Mouse (Mus musculus) kidney, postnatal 0 days (tissue): ENCODE results near the gene Hsf2bp. TPM values are rescaled to one million over a fixed set of nuclear protein-coding genes. Genes with fewer than 3 reads are reported as not detected.

Source experiments
- ATAC-seq: fragments of 200-750 bp; cut with Nextera tagmentation; replicated peaks from 2 replicates; pipeline ENCODE4 v1.8.0; 2017; ENCODE audit warnings: low read depth, moderate number of reproducible peaks, moderate TSS enrichment, moderate library complexity; ENCODE audit not compliant: low FRiP score
- DNase-seq: peaks from one replicate; pipeline ENCODE4 v3.0.0-alpha.2; 2016; ENCODE audit warnings: low spot score
- H3K27ac ChIP-seq: fragments of 300-500 bp; sonication (generic); 2 replicates; pipeline ENCODE4 v1.5.1; 2014; ENCODE audit warnings: mild to moderate bottlenecking
- H3K27me3 ChIP-seq: fragments of 300-500 bp; sonication (generic); 2 replicates; pipeline ENCODE4 v1.6.1; 2014; ENCODE audit warnings: low read length, mixed read lengths; ENCODE audit not compliant: insufficient read depth
- H3K36me3 ChIP-seq: fragments of 300-500 bp; sonication (generic); 2 replicates; pipeline ENCODE4 v1.6.1; 2014; ENCODE audit warnings: low read length, mixed read lengths; ENCODE audit not compliant: insufficient read depth
- H3K4me1 ChIP-seq: fragments of 300-500 bp; sonication (generic); replicated peaks from 2 replicates; pipeline ENCODE4 v1.6.1; 2014; ENCODE audit warnings: antibody characterized with exemption, low read length, mixed read lengths; ENCODE audit not compliant: insufficient read depth
- H3K4me2 ChIP-seq: fragments of 300-500 bp; sonication (generic); 2 replicates; pipeline ENCODE4 v1.6.1; 2014; ENCODE audit warnings: mild to moderate bottlenecking, low read length, moderate library complexity, mixed read lengths
- H3K4me3 ChIP-seq: fragments of 300-500 bp; sonication (generic); replicated peaks from 2 replicates; pipeline ENCODE4 v1.5.1; 2014; ENCODE audit warnings: low read depth, low read length
- H3K9ac ChIP-seq: fragments of 300-500 bp; sonication (generic); 2 replicates; pipeline ENCODE4 v1.6.1; 2014; ENCODE audit warnings: low read depth, low read length
- H3K9me3 ChIP-seq: fragments of 300-500 bp; sonication (generic); replicated peaks from 2 replicates; pipeline ENCODE4 v1.6.1; 2016; ENCODE audit warnings: low read length, inconsistent platforms, mixed read lengths
- CTCF ChIP-seq: IDR thresholded peaks from 2 replicates; pipeline ENCODE4 v1.5.1; 2016; ENCODE audit warnings: antibody characterized with exemption, low read depth, mild to moderate bottlenecking, moderate library complexity
- WGBS: fragments of 180-500 bp; shearing (Covaris S2); extraction: QIAGEN DNeasy Blood & Tissue Kit; methylation state at CpG from one replicate; pipeline ENCODE4 v1.1.7; 2014; 5-methylcytosine and 5-hydroxymethylcytosine counted together
- polyA plus RNA-seq: library from polyadenylated mRNA; unstranded; fragments of >200 nt; fragmentation: Nextera tagmentation; extraction: Ambion mirVana; gene quantifications from 2 replicates; pipeline ENCODE4 v1.2.1, GENCODE M21; 2015

The Hsf2bp gene
- polyA plus RNA-seq, 1 experiment from 2014 or later: 2.9 TPM

GRCm38 (mm10) chr17:32025386-32025785 lies 10.8 kb downstream of the Hsf2bp start:
- no peak overlapping the region for H3K9ac ChIP-seq
- ATAC-seq (peak; percentile 62), DNase-seq (peak; percentile 93)
- no peak overlapping the region for H3K4me2 ChIP-seq
- TF ChIP-seq CTCF: peak; percentile 98
- H3K27ac ChIP-seq: no peak overlapping the region
- H3K4me3 ChIP-seq: no peak overlapping the region
- H3K36me3 ChIP-seq: no peaks in the 10 kb centered on the region
- no peaks in the 10 kb centered on the region for H3K27me3 ChIP-seq
- H3K9me3 ChIP-seq: no peaks in the 10 kb centered on the region
- peaks cover 9% of the 10 kb centered on the region; the same call in 1 of the 2 replicates for H3K4me1 ChIP-seq
- WGBS: 3% methylated on average over 2 of the region's 2 CpGs

GRCm38 (mm10) chr17:32024671-32025073 lies 11.5 kb downstream of the Hsf2bp start:
- TF ChIP-seq CTCF: no peak
- no peaks in the 10 kb centered on the region for H3K36me3 ChIP-seq
- 22% methylated on average over 5 of the region's 5 CpGs for WGBS
- no peak overlapping the region for H3K9ac ChIP-seq
- H3K4me1 ChIP-seq: peaks cover 9% of the 10 kb centered on the region; the same call in 1 of the 2 replicates
- no peaks in the 10 kb centered on the region for H3K27me3 ChIP-seq
- DNase-seq (peak; percentile 89), ATAC-seq (peak; percentile 29; the same call in 1 of the 2 replicates)
- H3K4me3 ChIP-seq: no peak overlapping the region
- no peak overlapping the region for H3K4me2 ChIP-seq
- no peaks in the 10 kb centered on the region for H3K9me3 ChIP-seq
- peak overlapping the region; percentile 54 for H3K27ac ChIP-seq

GRCm38 (mm10) chr17:32023088-32023487 lies 13.1 kb downstream of the Hsf2bp start:
- H3K4me2 ChIP-seq: no peak overlapping the region
- DNase-seq (no peak), ATAC-seq (no peak)
- H3K36me3 ChIP-seq: no peaks in the 10 kb centered on the region
- no peak overlapping the region for H3K9ac ChIP-seq
- peaks cover 9% of the 10 kb centered on the region; the same call in 1 of the 2 replicates for H3K4me1 ChIP-seq
- H3K9me3 ChIP-seq: no peaks in the 10 kb centered on the region
- peak overlapping the region; percentile 31; the same call in 1 of the 2 replicates for H3K27ac ChIP-seq
- no peak overlapping the region for H3K4me3 ChIP-seq
- WGBS: 60% methylated on average over 8 of the region's 8 CpGs
- H3K27me3 ChIP-seq: no peaks in the 10 kb centered on the region
- TF ChIP-seq CTCF: no peak

- no peak for TF ChIP-seq CTCF
- peaks cover 9% of the 10 kb centered on the region; the same call in 1 of the 2 replicates for H3K4me1 ChIP-seq
- ATAC-seq (no peak), DNase-seq (no peak)
- no peaks in the 10 kb centered on the region for H3K36me3 ChIP-seq
- H3K27me3 ChIP-seq: no peaks in the 10 kb centered on the region
- H3K4me3 ChIP-seq: no peak overlapping the region
- WGBS: 42% methylated on average over 6 of the region's 6 CpGs
- H3K27ac ChIP-seq: peak overlapping the region; percentile 31; the same call in 1 of the 2 replicates
- H3K4me2 ChIP-seq: no peak overlapping the region
- H3K9ac ChIP-seq: no peak overlapping the region
- H3K9me3 ChIP-seq: no peaks in the 10 kb centered on the region
Observed at GRCm38 (mm10) chr17:32022551-32022950, 13.6 kb downstream of the Hsf2bp start.

- no peak overlapping the region for H3K9ac ChIP-seq
- ATAC-seq (no peak), DNase-seq (no peak)
- H3K4me2 ChIP-seq: no peak overlapping the region
- TF ChIP-seq CTCF: no peak
- H3K9me3 ChIP-seq: no peaks in the 10 kb centered on the region
- H3K27ac ChIP-seq: no peak overlapping the region
- H3K4me3 ChIP-seq: no peak overlapping the region
- H3K27me3 ChIP-seq: no peaks in the 10 kb centered on the region
- no peaks in the 10 kb centered on the region for H3K36me3 ChIP-seq
- H3K4me1 ChIP-seq: peaks cover 9% of the 10 kb centered on the region; the same call in 1 of the 2 replicates
- 87% methylated on average over 3 of the region's 3 CpGs for WGBS
Observed at GRCm38 (mm10) chr17:32021981-32022380, 14.2 kb downstream of the Hsf2bp start.

GRCm38 (mm10) chr17:32018127-32018894 lies 17.8 kb downstream of the Hsf2bp start:
- Histone ChIP-seq H3K4me1 (no peaks in the 10 kb centered on the region), H3K36me3 (no peaks in the 10 kb centered on the region), H3K27ac (no peak overlapping the region), H3K4me3 (no peak overlapping the region), H3K9me3 (no peaks in the 10 kb centered on the region), H3K27me3 (no peaks in the 10 kb centered on the region), H3K9ac (no peak overlapping the region), H3K4me2 (no peak overlapping the region)
- 78% methylated on average over 5 of the region's 5 CpGs for WGBS
- ATAC-seq (no peak), DNase-seq (no peak)
- no peak for TF ChIP-seq CTCF
